Mouse (Mus musculus): ENCODE results near the gene Fbxo34. TPM values are rescaled to one million over a fixed set of nuclear protein-coding genes. Genes with fewer than 3 reads are reported as not detected.
"Not testable (repeated sequence)": the region's sequence is repeated elsewhere in the genome, so short reads cannot be mapped to it uniquely, and the experiment has no call there.

The Fbxo34 gene
- polyA plus RNA-seq, 1 experiment from 2014 or later = 22.8 TPM

- no peak overlapping the region for H3K4me3 ChIP-seq (replicated peaks)
- no peak overlapping the region for H3K4me2 ChIP-seq
- WGBS = 88% methylated on average over 6 of the region's 6 CpGs
- no peaks in the 10 kb centered on the region for H3K4me1 ChIP-seq
- ATAC-seq (ENCODE audit: low FRiP score) = no peak
- no peak overlapping the region for H3K9ac ChIP-seq
- H3K9me3 ChIP-seq = no peaks in the 10 kb centered on the region
- H3K36me3 ChIP-seq (replicated peaks) = peaks cover 73% of the 10 kb centered on the region
- H3K27me3 ChIP-seq = no peaks in the 10 kb centered on the region
- no peak overlapping the region for H3K27ac ChIP-seq
Observed at GRCm38 (mm10) chr14:47551668-47552067, 101.4 kb downstream of the Fbxo34 start.

- Histone ChIP-seq H3K4me1 (no peaks in the 10 kb centered on the region), H3K27ac (no peak overlapping the region), H3K9ac (no peak overlapping the region), H3K9me3 (no peaks in the 10 kb centered on the region), H3K4me3 (replicated peaks) (no peak overlapping the region), H3K27me3 (no peaks in the 10 kb centered on the region), H3K4me2 (no peak overlapping the region), H3K36me3 (replicated peaks) (peaks cover 68% of the 10 kb centered on the region)
- WGBS = 94% methylated on average over 2 of the region's 2 CpGs
- ATAC-seq (ENCODE audit: low FRiP score) = no peak
Observed at GRCm38 (mm10) chr14:47553380-47553779, 103.2 kb downstream of the Fbxo34 start.

- Histone ChIP-seq H3K4me1 (no peaks in the 10 kb centered on the region), H3K9me3 (no peaks in the 10 kb centered on the region), H3K4me3 (replicated peaks) (no peak overlapping the region), H3K9ac (no peak overlapping the region), H3K36me3 (replicated peaks) (peaks cover 59% of the 10 kb centered on the region), H3K4me2 (no peak overlapping the region), H3K27me3 (no peaks in the 10 kb centered on the region), H3K27ac (no peak overlapping the region)
- 88% methylated on average over 3 of the region's 4 CpGs for WGBS
- ATAC-seq (ENCODE audit: low FRiP score) = no peak
Observed at GRCm38 (mm10) chr14:47554236-47554635, 104.0 kb downstream of the Fbxo34 start.

- 92% methylated on average over 5 of the region's 5 CpGs for WGBS
- no peak for ATAC-seq (ENCODE audit: low FRiP score)
- Histone ChIP-seq H3K9ac (no peak overlapping the region), H3K4me1 (no peaks in the 10 kb centered on the region), H3K4me2 (no peak overlapping the region), H3K4me3 (replicated peaks) (no peak overlapping the region), H3K36me3 (replicated peaks) (peaks cover 51% of the 10 kb centered on the region), H3K27ac (no peak overlapping the region), H3K9me3 (no peaks in the 10 kb centered on the region), H3K27me3 (no peaks in the 10 kb centered on the region)
Observed at GRCm38 (mm10) chr14:47555225-47555624, 105.0 kb downstream of the Fbxo34 start.

GRCm38 (mm10) chr14:47560714-47561113 is 110.5 kb downstream of the Fbxo34 start:
- no peak overlapping the region for H3K4me2 ChIP-seq
- H3K27ac ChIP-seq = no peak overlapping the region
- WGBS = 88% methylated on average over 2 of the region's 2 CpGs
- no peaks in the 10 kb centered on the region for H3K27me3 ChIP-seq
- ATAC-seq (ENCODE audit: low FRiP score) = no peak
- no peak overlapping the region for H3K4me3 ChIP-seq (replicated peaks)
- H3K4me1 ChIP-seq = no peaks in the 10 kb centered on the region
- no peak overlapping the region for H3K9ac ChIP-seq
- no peaks in the 10 kb centered on the region for H3K9me3 ChIP-seq
- peaks cover 18% of the 10 kb centered on the region; the same call in 1 of the 2 replicates for H3K36me3 ChIP-seq (replicated peaks)

GRCm38 (mm10) chr14:47562530-47562929 is 112.3 kb downstream of the Fbxo34 start:
- ATAC-seq (ENCODE audit: low FRiP score) = no peak
- H3K9me3 ChIP-seq = no peaks in the 10 kb centered on the region
- peaks cover 5% of the 10 kb centered on the region; the same call in 1 of the 2 replicates for H3K36me3 ChIP-seq (replicated peaks)
- peaks cover 5% of the 10 kb centered on the region for H3K4me1 ChIP-seq
- H3K4me2 ChIP-seq = no peak overlapping the region
- H3K9ac ChIP-seq = no peak overlapping the region
- no peak overlapping the region for H3K27ac ChIP-seq
- 97% methylated on average over 1 of the region's 1 CpGs for WGBS
- no peak overlapping the region for H3K4me3 ChIP-seq (replicated peaks)
- no peaks in the 10 kb centered on the region for H3K27me3 ChIP-seq

- Histone ChIP-seq H3K36me3 (replicated peaks) (no peaks in the 10 kb centered on the region; the same call in 1 of the 2 replicates), H3K27ac (no peak overlapping the region), H3K27me3 (no peaks in the 10 kb centered on the region), H3K9me3 (no peaks in the 10 kb centered on the region), H3K9ac (no peak overlapping the region), H3K4me2 (no peak overlapping the region), H3K4me3 (replicated peaks) (no peak overlapping the region), H3K4me1 (peaks cover 9% of the 10 kb centered on the region)
- 82% methylated on average over 4 of the region's 4 CpGs for WGBS
- no peak for ATAC-seq (ENCODE audit: low FRiP score)
Observed at GRCm38 (mm10) chr14:47563106-47563505, 112.9 kb downstream of the Fbxo34 start.

GRCm38 (mm10) chr14:47567962-47568652 is 117.9 kb downstream of the Fbxo34 start:
- ATAC-seq (ENCODE audit: low FRiP score) = peak; percentile 99
- Histone ChIP-seq H3K4me1 (peaks cover 9% of the 10 kb centered on the region), H3K36me3 (replicated peaks) (no peaks in the 10 kb centered on the region), H3K9me3 (no peaks in the 10 kb centered on the region), H3K27me3 (no peaks in the 10 kb centered on the region), H3K27ac (peak overlapping the region; percentile 6; the same call in 1 of the 2 replicates), H3K9ac (peak overlapping the region; percentile 76), H3K4me2 (peak overlapping the region; percentile 80), H3K4me3 (replicated peaks) (peak overlapping the region; percentile 92)
- 0% methylated on average over 46 of the region's 46 CpGs for WGBS

- H3K36me3 ChIP-seq (replicated peaks); H3K4me2 ChIP-seq; H3K4me3 ChIP-seq (replicated peaks); H3K9me3 ChIP-seq; H3K27ac ChIP-seq; H3K27me3 ChIP-seq; H3K9ac ChIP-seq; ATAC-seq (ENCODE audit: low FRiP score); H3K4me1 ChIP-seq: not testable (repeated sequence)
- 95% methylated on average over 11 of the region's 11 CpGs for WGBS
Observed at GRCm38 (mm10) chr14:47570549-47570948, 120.3 kb downstream of the Fbxo34 start, which contains the start of gene Atg14. TSS of gene Atg14 (minus strand) at chr14:47570649.

- Histone ChIP-seq H3K4me1 (0 out of 2 replicates have a peak, but pooled peaks cover 2% of the 10 kb centered on the region), H3K27ac (no peak overlapping the region), H3K36me3 (replicated peaks) (no peaks in the 10 kb centered on the region), H3K4me3 (replicated peaks) (no peak overlapping the region), H3K27me3 (peaks cover 5% of the 10 kb centered on the region; the same call in 1 of the 2 replicates), H3K4me2 (no peak overlapping the region), H3K9me3 (no peaks in the 10 kb centered on the region), H3K9ac (no peak overlapping the region)
- no peak for ATAC-seq (ENCODE audit: low FRiP score)
- WGBS = 80% methylated on average over 4 of the region's 4 CpGs
Observed at GRCm38 (mm10) chr14:47572707-47573106, 122.5 kb downstream of the Fbxo34 start.

- H3K9ac ChIP-seq = no peak overlapping the region
- H3K4me2 ChIP-seq = no peak overlapping the region
- peaks cover 5% of the 10 kb centered on the region; the same call in 1 of the 2 replicates for H3K27me3 ChIP-seq
- no peaks in the 10 kb centered on the region for H3K9me3 ChIP-seq
- no peak overlapping the region for H3K27ac ChIP-seq
- no peak overlapping the region for H3K4me3 ChIP-seq (replicated peaks)
- WGBS = 72% methylated on average over 11 of the region's 11 CpGs
- no peak for ATAC-seq (ENCODE audit: low FRiP score)
- no peaks in the 10 kb centered on the region for H3K36me3 ChIP-seq (replicated peaks)
- H3K4me1 ChIP-seq = no peaks in the 10 kb centered on the region
Observed at GRCm38 (mm10) chr14:47574721-47575120, 124.5 kb downstream of the Fbxo34 start.

GRCm38 (mm10) chr14:47576687-47577086 is 126.5 kb downstream of the Fbxo34 start:
- H3K36me3 ChIP-seq (replicated peaks) = no peaks in the 10 kb centered on the region
- no peak overlapping the region for H3K4me2 ChIP-seq
- ATAC-seq (ENCODE audit: low FRiP score) = no peak
- no peak overlapping the region for H3K27ac ChIP-seq
- H3K4me3 ChIP-seq (replicated peaks) = no peak overlapping the region
- WGBS = 71% methylated on average over 4 of the region's 4 CpGs
- H3K27me3 ChIP-seq = peaks cover 5% of the 10 kb centered on the region; the same call in 1 of the 2 replicates
- H3K4me1 ChIP-seq = no peaks in the 10 kb centered on the region
- no peak overlapping the region for H3K9ac ChIP-seq
- H3K9me3 ChIP-seq = no peaks in the 10 kb centered on the region

- WGBS = 85% methylated on average over 2 of the region's 2 CpGs
Observed at GRCm38 (mm10) chr14:47578086-47578485, 127.9 kb downstream of the Fbxo34 start.

More at GRCm38 (mm10) chr14:47578086-47578485, 127.9 kb downstream of the Fbxo34 start:
- Histone ChIP-seq H3K9me3 (no peaks in the 10 kb centered on the region), H3K36me3 (replicated peaks) (no peaks in the 10 kb centered on the region), H3K27ac (no peak overlapping the region), H3K4me2 (no peak overlapping the region), H3K4me3 (replicated peaks) (no peak overlapping the region), H3K27me3 (peaks cover 5% of the 10 kb centered on the region; the same call in 1 of the 2 replicates), H3K9ac (no peak overlapping the region), H3K4me1 (no peaks in the 10 kb centered on the region)
- ATAC-seq (ENCODE audit: low FRiP score) = no peak

All from forebrain, embryonic 12.5 days (tissue).